Mouse (Mus musculus): ENCODE measurements around the gene Zc3h4. TPM values are rescaled to one million over a fixed set of nuclear protein-coding genes. Genes with fewer than 3 reads are reported as not detected.
"Not testable (repeated sequence)": the region's sequence is repeated elsewhere in the genome, so short reads cannot be mapped to it uniquely, and the experiment has no call there.

Gene Zc3h4
- polyA plus RNA-seq, 1 experiment from 2014 or later: 19.5 TPM

GRCm38 (mm10) chr7:16387160-16388041 lies 13.3 kb upstream of the Zc3h4 start, which contains the start of gene Sae1:
Gene Sae1, minus strand, starts transcription at chr7:16387806.
- Histone ChIP-seq H3K27me3 (no peaks in the 10 kb centered on the region), H3K27ac (peak within 1 kb of the TSS; percentile 78), H3K9me3 (replicated peaks) (no peaks in the 10 kb centered on the region), H3K4me2 (peak within 1 kb of the TSS; percentile 91), H3K4me3 (peak within 1 kb of the TSS; percentile 94), H3K9ac (peak within 1 kb of the TSS; percentile 98), H3K36me3 (ENCODE audit: poor library complexity, severe bottlenecking) (peaks cover 14% of the 10 kb centered on the region; the same call in 1 of the 2 replicates), H3K4me1 (peaks cover 36% of the 10 kb centered on the region)
- under 1% methylated on average over 58 of the region's 58 CpGs for WGBS
- ATAC-seq: peak; percentile 97

GRCm38 (mm10) chr7:16389942-16390341 lies 10.8 kb upstream of the Zc3h4 start:
- WGBS: 83% methylated on average over 2 of the region's 2 CpGs
- H3K4me3 ChIP-seq; ATAC-seq; H3K27ac ChIP-seq; H3K36me3 ChIP-seq (ENCODE audit: poor library complexity, severe bottlenecking); H3K9me3 ChIP-seq (replicated peaks); H3K4me2 ChIP-seq; H3K9ac ChIP-seq; H3K27me3 ChIP-seq: not testable (repeated sequence)
- peaks cover 26% of the 10 kb centered on the region for H3K4me1 ChIP-seq

- Histone ChIP-seq H3K4me2 (no peak overlapping the region), H3K9ac (no peak overlapping the region), H3K36me3 (ENCODE audit: poor library complexity, severe bottlenecking) (no peaks in the 10 kb centered on the region), H3K4me3 (no peak overlapping the region), H3K27me3 (no peaks in the 10 kb centered on the region), H3K4me1 (peaks cover 3% of the 10 kb centered on the region; the same call in 1 of the 2 replicates), H3K27ac (no peak overlapping the region), H3K9me3 (replicated peaks) (no peaks in the 10 kb centered on the region)
- WGBS: 42% methylated on average over 4 of the region's 4 CpGs
- ATAC-seq: no peak
These were observed 7.8 kb upstream of the Zc3h4 start for GRCm38 (mm10) chr7:16392923-16393322.

DNA sequence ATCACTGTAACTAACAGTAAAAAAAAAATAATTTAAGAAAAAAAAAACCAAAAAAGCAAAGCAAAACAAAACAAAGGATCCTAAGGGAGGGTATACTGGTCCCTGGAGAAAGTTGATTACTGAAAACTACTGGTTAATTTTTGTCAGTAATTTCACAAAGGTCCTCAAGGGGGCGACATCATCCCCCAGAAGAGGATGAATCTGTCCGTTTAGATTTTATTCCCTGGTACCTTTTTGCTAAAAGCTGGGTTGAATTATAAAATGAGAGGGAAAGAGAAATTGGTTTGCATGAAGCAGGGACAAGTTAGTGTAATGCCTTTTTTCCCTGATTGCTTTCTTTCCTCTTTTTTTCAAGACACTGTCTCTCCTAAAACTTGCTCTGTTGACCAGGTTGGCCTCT lies 4.8 kb upstream of the Zc3h4 start:
- no peak for ATAC-seq
- H3K4me2 ChIP-seq: no peak overlapping the region
- H3K4me3 ChIP-seq: no peak overlapping the region
- WGBS: 0% methylated on average over 2 of the region's 2 CpGs
- no peaks in the 10 kb centered on the region for H3K36me3 ChIP-seq (ENCODE audit: poor library complexity, severe bottlenecking)
- H3K9me3 ChIP-seq (replicated peaks): no peaks in the 10 kb centered on the region
- H3K27me3 ChIP-seq: no peaks in the 10 kb centered on the region
- H3K27ac ChIP-seq: no peak overlapping the region
- peaks cover 7% of the 10 kb centered on the region; the same call in 1 of the 2 replicates for H3K4me1 ChIP-seq
- no peak overlapping the region for H3K9ac ChIP-seq

DNA sequence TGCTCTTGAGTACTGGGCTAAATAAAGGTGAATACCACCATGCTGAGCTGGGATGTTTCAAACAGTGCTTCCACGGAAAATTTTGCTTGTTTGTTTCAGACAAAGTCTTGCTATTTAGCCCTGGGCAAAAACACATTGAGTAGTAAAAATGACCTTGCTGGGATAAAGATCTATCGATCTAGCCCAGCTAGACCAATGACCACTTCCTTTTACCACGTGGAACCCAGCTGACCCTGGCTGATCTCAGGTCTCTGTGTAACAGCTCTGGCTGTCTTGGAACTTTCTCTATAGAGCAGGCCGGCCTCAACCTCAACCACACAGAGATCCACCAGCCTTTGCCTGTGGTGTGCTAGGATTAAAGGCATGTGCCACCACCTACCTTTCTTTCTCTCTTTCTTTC lies 3.2 kb upstream of the Zc3h4 start:
- Histone ChIP-seq H3K4me2 (no peak overlapping the region), H3K4me3 (no peak overlapping the region), H3K9ac (no peak overlapping the region), H3K27ac (no peak overlapping the region), H3K4me1 (peaks cover 7% of the 10 kb centered on the region; the same call in 1 of the 2 replicates), H3K36me3 (ENCODE audit: poor library complexity, severe bottlenecking) (no peaks in the 10 kb centered on the region), H3K27me3 (no peaks in the 10 kb centered on the region), H3K9me3 (replicated peaks) (no peaks in the 10 kb centered on the region)
- 80% methylated on average over 4 of the region's 4 CpGs for WGBS
- ATAC-seq: no peak

DNA sequence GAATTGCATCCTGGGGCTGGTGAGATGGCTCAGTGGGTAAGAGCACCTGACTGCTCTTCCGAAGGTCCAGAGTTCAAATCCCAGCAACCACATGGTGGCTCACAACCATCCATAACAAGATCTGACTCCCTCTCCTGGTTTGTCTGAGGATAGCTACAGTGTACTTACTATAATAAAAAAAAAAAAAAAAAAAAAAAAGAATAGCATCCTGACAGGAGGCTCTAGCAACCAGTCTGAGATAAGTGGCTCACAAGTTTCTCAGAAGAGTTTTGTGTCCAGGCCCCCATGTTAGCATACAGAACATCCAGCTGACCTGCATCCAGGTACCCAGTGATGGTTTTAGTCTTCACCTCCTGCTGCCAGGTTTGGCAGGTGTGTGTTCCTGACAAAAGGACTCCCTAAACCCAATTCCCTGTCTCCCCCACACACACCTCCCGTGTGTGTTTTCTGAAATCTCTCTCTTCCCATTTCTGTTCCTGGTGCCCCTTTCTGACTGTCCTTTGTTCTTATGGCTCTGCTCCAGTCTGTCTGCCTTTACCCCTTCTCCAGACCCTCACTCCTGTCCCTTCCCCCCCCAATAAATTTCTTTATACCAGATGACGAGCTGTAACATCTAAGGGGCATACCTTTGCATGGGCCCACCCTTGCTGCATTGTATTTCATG lies 2.2 kb upstream of the Zc3h4 start:
- H3K4me1 ChIP-seq: peaks cover 11% of the 10 kb centered on the region
- no peaks in the 10 kb centered on the region for H3K9me3 ChIP-seq (replicated peaks)
- no peaks in the 10 kb centered on the region for H3K36me3 ChIP-seq (ENCODE audit: poor library complexity, severe bottlenecking)
- H3K27me3 ChIP-seq: no peaks in the 10 kb centered on the region
- H3K9ac ChIP-seq: peak overlapping the region; percentile 100
- H3K4me2 ChIP-seq: peak overlapping the region; percentile 72
- ATAC-seq: no peak
- H3K27ac ChIP-seq: peak overlapping the region; percentile 100; the same call in 1 of the 2 replicates
- H3K4me3 ChIP-seq: peak overlapping the region; percentile 92
- 49% methylated on average over 3 of the region's 3 CpGs for WGBS

- WGBS: 2% methylated on average over 31 of the region's 31 CpGs
These were observed 1.5 kb upstream of the Zc3h4 start for GRCm38 (mm10) chr7:16399098-16399819.

GRCm38 (mm10) chr7:16399820-16400688 lies 656 bp upstream of the Zc3h4 start:
- peak; percentile 95 for ATAC-seq
- Histone ChIP-seq H3K9me3 (replicated peaks) (no peaks in the 10 kb centered on the region), H3K27ac (peak overlapping the region; percentile 100), H3K4me3 (peak overlapping the region; percentile 92), H3K27me3 (no peaks in the 10 kb centered on the region), H3K4me2 (peak overlapping the region; percentile 72), H3K4me1 (peaks cover 25% of the 10 kb centered on the region), H3K9ac (peak overlapping the region; percentile 100), H3K36me3 (ENCODE audit: poor library complexity, severe bottlenecking) (no peaks in the 10 kb centered on the region)
- under 1% methylated on average over 74 of the region's 77 CpGs for WGBS

More at GRCm38 (mm10) chr7:16399098-16399819, 1.5 kb upstream of the Zc3h4 start:
- Histone ChIP-seq H3K27ac (peak overlapping the region; percentile 100), H3K4me3 (peak overlapping the region; percentile 92), H3K27me3 (no peaks in the 10 kb centered on the region), H3K4me2 (peak overlapping the region; percentile 72), H3K36me3 (ENCODE audit: poor library complexity, severe bottlenecking) (no peaks in the 10 kb centered on the region), H3K9me3 (replicated peaks) (no peaks in the 10 kb centered on the region), H3K9ac (peak overlapping the region; percentile 100), H3K4me1 (peaks cover 17% of the 10 kb centered on the region)
- peak; percentile 79 for ATAC-seq

GRCm38 (mm10) chr7:16401991-16402431 lies 1.3 kb downstream of the Zc3h4 start:
- no peaks in the 10 kb centered on the region for H3K27me3 ChIP-seq
- H3K9ac ChIP-seq: peak overlapping the region; percentile 100
- H3K9me3 ChIP-seq (replicated peaks): no peaks in the 10 kb centered on the region
- H3K4me3 ChIP-seq: peak overlapping the region; percentile 92
- peak overlapping the region; percentile 100 for H3K27ac ChIP-seq
- 0% methylated on average over 17 of the region's 17 CpGs for WGBS
- H3K4me1 ChIP-seq: peaks cover 39% of the 10 kb centered on the region
- ATAC-seq: no peak
- H3K4me2 ChIP-seq: peak overlapping the region; percentile 72
- no peaks in the 10 kb centered on the region for H3K36me3 ChIP-seq (ENCODE audit: poor library complexity, severe bottlenecking)

GRCm38 (mm10) chr7:16402449-16402848 lies 1.7 kb downstream of the Zc3h4 start:
- peak overlapping the region; percentile 100 for H3K27ac ChIP-seq
- no peaks in the 10 kb centered on the region for H3K27me3 ChIP-seq
- no peaks in the 10 kb centered on the region for H3K9me3 ChIP-seq (replicated peaks)
- WGBS: 0% methylated on average over 9 of the region's 9 CpGs
- H3K4me3 ChIP-seq: peak overlapping the region; percentile 92
- peaks cover 39% of the 10 kb centered on the region for H3K4me1 ChIP-seq
- no peaks in the 10 kb centered on the region for H3K36me3 ChIP-seq (ENCODE audit: poor library complexity, severe bottlenecking)
- ATAC-seq: no peak
- H3K9ac ChIP-seq: peak overlapping the region; percentile 100
- H3K4me2 ChIP-seq: peak overlapping the region; percentile 72
